Mouse (Mus musculus): ENCODE data around the gene Stk40. TPM values are rescaled to one million over a fixed set of nuclear protein-coding genes. Genes with fewer than 3 reads are reported as not detected.

Stk40 gene
- polyA plus RNA-seq, 1 experiment from 2014 or later, result 19.0 TPM

GRCm38 (mm10) chr4:126146974-126147532 is 43.3 kb downstream of the Stk40 start:
- H3K27ac ChIP-seq (ENCODE audit: low read depth, low read length), result peak overlapping the region; percentile 47; the same call in 1 of the 2 replicates
- no peaks in the 10 kb centered on the region for H3K36me3 ChIP-seq (ENCODE audit: control insufficient read depth, insufficient read depth, low read length)
- H3K9me3 ChIP-seq (ENCODE audit: control insufficient read depth, low read length), result no peaks in the 10 kb centered on the region
- H3K4me2 ChIP-seq (replicated peaks; ENCODE audit: low read depth, low read length), result no peak overlapping the region
- peaks cover 25% of the 10 kb centered on the region for H3K27me3 ChIP-seq (ENCODE audit: control insufficient read depth, insufficient read depth, low read length)
- ATAC-seq (ENCODE audit: low FRiP score) (no peak), DNase-seq (ENCODE audit: low spot score) (no peak)
- H3K9ac ChIP-seq (ENCODE audit: low read depth, low read length), result no peak overlapping the region
- WGBS, result 36% methylated on average over 9 of the region's 9 CpGs
- peaks cover 12% of the 10 kb centered on the region for H3K4me1 ChIP-seq (replicated peaks; ENCODE audit: control insufficient read depth, insufficient read depth, low read length)
- no peak overlapping the region for H3K4me3 ChIP-seq (ENCODE audit: low read depth, low read length)

GRCm38 (mm10) chr4:126147533-126148160 is 43.9 kb downstream of the Stk40 start, which contains the start of gene Eva1b:
Eva1b (plus strand) TSS chr4:126147744.
- ATAC-seq (ENCODE audit: low FRiP score), result peak; percentile 48; the same call in 1 of the 2 replicates
- no peaks in the 10 kb centered on the region for H3K9me3 ChIP-seq (ENCODE audit: control insufficient read depth, low read length)
- H3K27me3 ChIP-seq (ENCODE audit: control insufficient read depth, insufficient read depth, low read length), result peaks cover 25% of the 10 kb centered on the region
- peak within 1 kb of the TSS; percentile 41 for H3K4me3 ChIP-seq (ENCODE audit: low read depth, low read length)
- WGBS, result 1% methylated on average over 23 of the region's 24 CpGs
- peak within 1 kb of the TSS; percentile 73 for H3K4me2 ChIP-seq (replicated peaks; ENCODE audit: low read depth, low read length)
- H3K4me1 ChIP-seq (replicated peaks; ENCODE audit: control insufficient read depth, insufficient read depth, low read length), result peaks cover 12% of the 10 kb centered on the region
- H3K9ac ChIP-seq (ENCODE audit: low read depth, low read length), result peak within 1 kb of the TSS; percentile 44
- peak; percentile 64 for DNase-seq (ENCODE audit: low spot score)
- no peaks in the 10 kb centered on the region for H3K36me3 ChIP-seq (ENCODE audit: control insufficient read depth, insufficient read depth, low read length)
- peak within 1 kb of the TSS; percentile 47; the same call in 1 of the 2 replicates for H3K27ac ChIP-seq (ENCODE audit: low read depth, low read length)

- no peaks in the 10 kb centered on the region for H3K36me3 ChIP-seq (ENCODE audit: control insufficient read depth, insufficient read depth, low read length)
- H3K27ac ChIP-seq (ENCODE audit: low read depth, low read length), result no peak overlapping the region; the same call in 1 of the 2 replicates
- no peaks in the 10 kb centered on the region for H3K9me3 ChIP-seq (ENCODE audit: control insufficient read depth, low read length)
- peak; percentile 62 for DNase-seq (ENCODE audit: low spot score)
- peaks cover 12% of the 10 kb centered on the region for H3K4me1 ChIP-seq (replicated peaks; ENCODE audit: control insufficient read depth, insufficient read depth, low read length)
- peaks cover 25% of the 10 kb centered on the region for H3K27me3 ChIP-seq (ENCODE audit: control insufficient read depth, insufficient read depth, low read length)
- peak overlapping the region; percentile 73 for H3K4me2 ChIP-seq (replicated peaks; ENCODE audit: low read depth, low read length)
- peak overlapping the region; percentile 41 for H3K4me3 ChIP-seq (ENCODE audit: low read depth, low read length)
- H3K9ac ChIP-seq (ENCODE audit: low read depth, low read length), result peak overlapping the region; percentile 44
- under 1% methylated on average over 36 of the region's 67 CpGs for WGBS
- ATAC-seq (ENCODE audit: low FRiP score), result peak; percentile 43
These were observed 44.6 kb downstream of the Stk40 start for GRCm38 (mm10) chr4:126148161-126148961.

- H3K36me3 ChIP-seq (ENCODE audit: control insufficient read depth, insufficient read depth, low read length), result no peaks in the 10 kb centered on the region
- peaks cover 25% of the 10 kb centered on the region for H3K27me3 ChIP-seq (ENCODE audit: control insufficient read depth, insufficient read depth, low read length)
- DNase-seq (ENCODE audit: low spot score) (no peak), ATAC-seq (ENCODE audit: low FRiP score) (peak; percentile 28; the same call in 1 of the 2 replicates)
- no peaks in the 10 kb centered on the region for H3K9me3 ChIP-seq (ENCODE audit: control insufficient read depth, low read length)
- H3K9ac ChIP-seq (ENCODE audit: low read depth, low read length), result peak overlapping the region; percentile 44; the same call in 1 of the 2 replicates
- peaks cover 12% of the 10 kb centered on the region for H3K4me1 ChIP-seq (replicated peaks; ENCODE audit: control insufficient read depth, insufficient read depth, low read length)
- H3K4me2 ChIP-seq (replicated peaks; ENCODE audit: low read depth, low read length), result peak overlapping the region; percentile 73
- 20% methylated on average over 42 of the region's 42 CpGs for WGBS
- H3K27ac ChIP-seq (ENCODE audit: low read depth, low read length), result no peak overlapping the region
- H3K4me3 ChIP-seq (ENCODE audit: low read depth, low read length), result peak overlapping the region; percentile 41
These were observed 45.4 kb downstream of the Stk40 start for GRCm38 (mm10) chr4:126149041-126149676.

GRCm38 (mm10) chr4:126149798-126150197 is 46.0 kb downstream of the Stk40 start:
- no peak overlapping the region for H3K4me3 ChIP-seq (ENCODE audit: low read depth, low read length)
- peaks cover 12% of the 10 kb centered on the region for H3K4me1 ChIP-seq (replicated peaks; ENCODE audit: control insufficient read depth, insufficient read depth, low read length)
- WGBS, result 39% methylated on average over 10 of the region's 10 CpGs

GRCm38 (mm10) chr4:126150297-126150948 is 46.7 kb downstream of the Stk40 start:
- Histone ChIP-seq H3K4me3 (ENCODE audit: low read depth, low read length) (no peak overlapping the region), H3K36me3 (ENCODE audit: control insufficient read depth, insufficient read depth, low read length) (no peaks in the 10 kb centered on the region), H3K27me3 (ENCODE audit: control insufficient read depth, insufficient read depth, low read length) (peaks cover 25% of the 10 kb centered on the region), H3K4me1 (replicated peaks; ENCODE audit: control insufficient read depth, insufficient read depth, low read length) (peaks cover 12% of the 10 kb centered on the region), H3K4me2 (replicated peaks; ENCODE audit: low read depth, low read length) (peak overlapping the region; percentile 73; the same call in 1 of the 2 replicates), H3K9me3 (ENCODE audit: control insufficient read depth, low read length) (no peaks in the 10 kb centered on the region), H3K9ac (ENCODE audit: low read depth, low read length) (no peak overlapping the region), H3K27ac (ENCODE audit: low read depth, low read length) (no peak overlapping the region)
- no peak for ATAC-seq (ENCODE audit: low FRiP score)
- 44% methylated on average over 16 of the region's 16 CpGs for whole genome bisulfite sequencing
- DNase-seq (ENCODE audit: low spot score), result peak; percentile 75

More at GRCm38 (mm10) chr4:126149798-126150197, 46.0 kb downstream of the Stk40 start:
- ATAC-seq (ENCODE audit: low FRiP score) (no peak), DNase-seq (ENCODE audit: low spot score) (no peak)
- peaks cover 25% of the 10 kb centered on the region for H3K27me3 ChIP-seq (ENCODE audit: control insufficient read depth, insufficient read depth, low read length)
- no peak overlapping the region for H3K9ac ChIP-seq (ENCODE audit: low read depth, low read length)
- H3K36me3 ChIP-seq (ENCODE audit: control insufficient read depth, insufficient read depth, low read length), result no peaks in the 10 kb centered on the region
- no peaks in the 10 kb centered on the region for H3K9me3 ChIP-seq (ENCODE audit: control insufficient read depth, low read length)
- no peak overlapping the region for H3K27ac ChIP-seq (ENCODE audit: low read depth, low read length)
- peak overlapping the region; percentile 73 for H3K4me2 ChIP-seq (replicated peaks; ENCODE audit: low read depth, low read length)

GRCm38 (mm10) chr4:126150949-126151320 is 47.2 kb downstream of the Stk40 start:
- ATAC-seq (ENCODE audit: low FRiP score), result no peak
- Histone ChIP-seq H3K9ac (ENCODE audit: low read depth, low read length) (no peak overlapping the region), H3K4me3 (ENCODE audit: low read depth, low read length) (no peak overlapping the region), H3K27me3 (ENCODE audit: control insufficient read depth, insufficient read depth, low read length) (peaks cover 25% of the 10 kb centered on the region), H3K36me3 (ENCODE audit: control insufficient read depth, insufficient read depth, low read length) (no peaks in the 10 kb centered on the region), H3K4me2 (replicated peaks; ENCODE audit: low read depth, low read length) (no peak overlapping the region), H3K27ac (ENCODE audit: low read depth, low read length) (no peak overlapping the region), H3K4me1 (replicated peaks; ENCODE audit: control insufficient read depth, insufficient read depth, low read length) (peaks cover 12% of the 10 kb centered on the region), H3K9me3 (ENCODE audit: control insufficient read depth, low read length) (no peaks in the 10 kb centered on the region)
- no peak for DNase-seq (ENCODE audit: low spot score)
- 54% methylated on average over 6 of the region's 6 CpGs for WGBS
